Mouse (Mus musculus) leukemia stem cell, adult 10-12 weeks (primary cell): ENCODE data around the gene Slc52a3. TPM values are rescaled to one million over a fixed set of nuclear protein-coding genes. Genes with fewer than 3 reads are reported as not detected.

ENCODE experiments used
- polyA plus RNA-seq: library from polyadenylated mRNA; stranded (reverse); fragments of >175 nt; gene quantifications from 2 replicates; pipeline ENCODE4 v1.2.3, GENCODE M21; 2012; ENCODE audit warnings: low replicate concordance

Gene Slc52a3
- 0.84 and 1.2 TPM in 2 replicates for polyA plus RNA-seq

DNA sequence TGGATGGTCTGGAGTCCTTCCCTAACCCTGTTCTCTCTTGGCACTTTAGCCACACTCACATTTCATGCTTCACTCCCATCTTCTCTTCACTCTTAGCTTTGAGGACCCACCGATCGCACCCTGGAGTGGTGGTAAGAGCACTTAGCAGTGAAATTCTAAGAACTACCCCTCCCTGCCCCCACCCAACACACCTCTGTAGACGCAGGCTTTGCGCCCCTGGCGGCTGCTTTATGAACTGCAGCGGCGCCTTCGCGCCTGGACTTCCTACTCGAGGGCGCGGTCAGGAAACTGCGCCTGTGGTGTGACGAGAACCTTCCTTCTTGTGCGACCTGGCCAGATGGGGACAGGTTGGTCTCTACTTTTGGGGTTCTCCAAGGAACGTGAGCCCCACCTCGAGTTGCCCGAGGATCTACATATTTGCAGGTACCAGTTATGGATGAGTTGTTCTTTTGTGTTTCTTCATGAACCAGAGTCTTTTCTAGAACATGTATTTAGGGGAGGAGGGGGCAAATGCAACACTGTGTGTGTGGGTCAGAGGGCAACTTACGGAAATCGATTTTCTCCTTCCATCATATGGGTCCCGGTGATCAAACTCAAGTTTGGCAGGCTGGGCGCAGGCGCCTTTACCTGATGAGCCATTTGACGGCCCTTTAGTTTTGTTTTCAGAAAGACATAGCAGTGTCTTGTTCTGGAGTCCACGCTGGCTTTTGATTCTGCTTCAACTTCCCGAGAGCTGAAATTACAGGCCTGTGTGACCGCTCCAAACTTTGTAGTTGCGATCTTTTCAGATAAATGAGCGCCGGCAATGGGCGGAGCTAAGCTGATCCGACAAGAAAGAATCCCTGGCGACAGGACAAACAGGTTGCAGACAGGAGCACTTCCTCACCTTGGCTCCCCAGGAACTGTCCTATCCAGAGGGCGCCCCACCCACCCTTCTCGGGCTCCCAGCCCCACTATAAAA is at the start of gene Slc52a3:
Gene Slc52a3, plus strand, starts transcription at position 283 of the 961 bp plus-strand sequence.

DNA sequence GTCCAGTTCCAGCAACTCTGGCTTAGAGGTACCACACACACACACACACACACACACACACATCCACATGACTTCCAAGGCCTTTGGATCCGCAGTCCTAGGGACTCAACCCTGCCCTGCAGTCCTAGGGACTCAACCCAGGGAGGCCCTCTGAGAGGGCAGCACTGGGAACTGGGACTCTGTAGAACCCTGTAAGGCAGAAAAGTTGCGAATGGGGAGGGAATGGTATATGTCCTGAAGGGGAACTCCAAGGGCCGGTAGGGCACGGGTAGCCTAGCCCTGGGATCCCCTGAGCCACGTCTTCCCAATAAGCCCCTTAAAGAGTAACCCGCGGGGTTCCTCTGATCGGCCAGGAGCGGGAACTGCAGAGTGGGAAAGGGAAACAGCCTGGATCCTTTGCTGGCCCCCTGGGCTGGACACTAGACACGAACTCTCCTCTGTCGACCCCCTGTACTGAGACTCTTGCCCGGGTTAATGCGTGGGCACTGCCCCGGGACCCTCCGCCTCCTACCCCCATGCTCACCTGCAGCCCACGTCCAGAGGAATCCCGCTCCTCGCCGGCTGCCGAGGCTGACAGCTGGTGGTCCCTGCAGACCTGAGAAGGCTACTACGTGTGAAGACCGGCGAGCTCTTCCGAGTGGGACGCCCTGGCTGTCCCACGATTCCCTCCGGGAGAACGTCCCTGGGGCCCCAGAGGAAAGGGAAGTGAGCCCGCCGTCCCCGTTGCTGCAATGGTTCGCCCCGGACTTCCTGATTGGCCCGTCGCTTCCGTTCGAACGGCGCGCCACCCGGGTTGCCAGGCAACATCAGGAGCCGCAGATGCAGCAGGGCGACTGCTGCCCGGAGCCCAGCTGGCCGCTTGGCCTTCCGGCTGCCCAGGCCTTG is 16.6 kb upstream of the Slc52a3 start, which contains the start of gene Fam110a:
Gene Fam110a, minus strand, starts transcription at position 750 of the 885 bp plus-strand sequence.

Other genes with a start within 250 kb of the Slc52a3 start
- not detected in 2 replicates for gene Rspo4, start 153.6 kb upstream of the Slc52a3 start, polyA plus RNA-seq
- not detected in 2 replicates for gene Angpt4, start 85.3 kb upstream of the Slc52a3 start, polyA plus RNA-seq
- gene Fam110a, start 16.3 kb upstream of the Slc52a3 start, polyA plus RNA-seq, result 15.1 and 17.2 TPM in 2 replicates
- not detected in 2 replicates for gene Scrt2, start 85.0 kb downstream of the Slc52a3 start, polyA plus RNA-seq
- gene Srxn1, start 109.0 kb downstream of the Slc52a3 start, polyA plus RNA-seq, result 7.5 and 26.2 TPM in 2 replicates
- gene Tcf15, start 147.1 kb downstream of the Slc52a3 start, polyA plus RNA-seq, result 0.25 and 2.0 TPM in 2 replicates
- 6.0 and 28.5 TPM in 2 replicates for gene Csnk2a1, start 230.3 kb downstream of the Slc52a3 start, polyA plus RNA-seq